Mouse (Mus musculus): ENCODE results near the gene Lrp1.
A peak's percentile ranks its signal among the peaks of the same experiment; 100 is the strongest.

Gene Lrp1

DNA sequence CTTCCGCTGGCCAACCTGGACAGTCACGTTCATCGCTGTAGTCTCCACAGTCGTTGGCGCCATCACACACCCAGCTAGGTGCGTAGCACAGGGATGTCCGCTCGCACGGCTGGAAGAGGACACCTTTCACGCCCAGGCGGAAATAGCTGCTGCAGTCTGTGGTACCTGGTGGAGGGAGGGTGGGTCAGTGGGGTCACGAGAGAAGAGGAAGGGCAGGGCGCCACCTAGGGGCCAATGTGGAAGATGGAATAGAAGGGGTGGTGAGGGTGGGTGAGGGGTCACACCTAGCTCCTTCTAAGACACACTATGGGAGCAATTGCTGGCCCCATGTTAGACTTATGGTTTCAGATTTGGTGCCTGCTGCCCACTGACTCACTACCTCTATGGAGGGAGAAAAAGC, 63.6 kb downstream of the Lrp1 start:
- DNase-seq (ENCODE audit: low read depth, low spot score), result no peak

- DNase-seq (ENCODE audit: low read depth, low spot score), result no peak
These were observed 65.2 kb downstream of the Lrp1 start for GRCm38 (mm10) chr10:127555703-127556102.

DNA sequence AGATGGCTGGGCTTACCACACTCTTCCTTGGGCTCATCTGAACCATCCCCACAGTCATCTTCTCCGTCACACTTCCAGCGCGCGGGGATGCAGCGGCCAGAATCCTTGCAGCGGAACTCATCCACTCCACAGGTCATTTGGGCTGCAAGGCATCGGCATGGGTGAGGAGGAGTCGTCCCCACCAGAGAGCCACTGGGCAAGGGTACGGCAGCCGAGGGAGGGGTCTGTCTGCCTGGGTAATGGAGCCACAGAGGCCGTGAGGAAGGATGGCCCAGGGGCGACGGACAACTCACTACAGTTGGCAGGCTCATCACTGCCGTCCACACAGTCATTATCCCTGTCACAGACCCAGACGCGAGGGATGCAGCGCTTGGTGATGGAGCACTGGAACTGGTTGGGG, 71.1 kb downstream of the Lrp1 start:
- no peak for DNase-seq (ENCODE audit: low read depth, low spot score)

- no peak for DNase-seq (ENCODE audit: low read depth, low spot score)
These were observed 72.7 kb downstream of the Lrp1 start for GRCm38 (mm10) chr10:127548236-127548635.

- no peak for DNase-seq (ENCODE audit: low read depth, low spot score)
These were observed 74.4 kb downstream of the Lrp1 start for GRCm38 (mm10) chr10:127546505-127546904.

GRCm38 (mm10) chr10:127544375-127544774, 76.6 kb downstream of the Lrp1 start:
- DNase-seq (ENCODE audit: low read depth, low spot score), result no peak

- DNase-seq (ENCODE audit: low read depth, low spot score), result no peak
These were observed 77.0 kb downstream of the Lrp1 start for GRCm38 (mm10) chr10:127543916-127544315.

DNA sequence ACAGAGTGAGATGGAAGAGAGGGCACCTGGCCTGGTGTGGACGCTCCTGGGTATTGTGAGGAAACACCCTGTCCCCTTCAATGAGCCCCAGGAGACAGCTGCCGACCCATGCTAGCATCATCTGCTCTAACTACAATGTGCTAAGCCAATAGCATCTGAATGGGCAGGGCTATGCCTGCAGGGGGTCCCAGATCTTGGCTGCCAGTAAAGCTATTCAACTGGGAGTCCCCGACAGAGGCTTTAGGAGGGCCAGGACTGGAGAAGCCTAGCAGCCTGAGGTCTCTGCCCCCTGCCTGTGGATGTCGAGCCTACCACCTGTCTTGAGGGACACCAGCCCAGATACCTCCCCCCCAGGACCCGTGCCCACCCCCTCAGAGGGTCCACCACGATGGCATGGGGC, 78.2 kb downstream of the Lrp1 start:
- DNase-seq (ENCODE audit: low read depth, low spot score), result no peak

- no peak for DNase-seq (ENCODE audit: low read depth, low spot score)
These were observed 78.9 kb downstream of the Lrp1 start for GRCm38 (mm10) chr10:127542084-127542483.

- DNase-seq (ENCODE audit: low read depth, low spot score), result no peak
These were observed 79.4 kb downstream of the Lrp1 start for GRCm38 (mm10) chr10:127541510-127541909.

- no peak for DNase-seq (ENCODE audit: low read depth, low spot score)
These were observed 82.9 kb downstream of the Lrp1 start for GRCm38 (mm10) chr10:127537854-127538583.

DNA sequence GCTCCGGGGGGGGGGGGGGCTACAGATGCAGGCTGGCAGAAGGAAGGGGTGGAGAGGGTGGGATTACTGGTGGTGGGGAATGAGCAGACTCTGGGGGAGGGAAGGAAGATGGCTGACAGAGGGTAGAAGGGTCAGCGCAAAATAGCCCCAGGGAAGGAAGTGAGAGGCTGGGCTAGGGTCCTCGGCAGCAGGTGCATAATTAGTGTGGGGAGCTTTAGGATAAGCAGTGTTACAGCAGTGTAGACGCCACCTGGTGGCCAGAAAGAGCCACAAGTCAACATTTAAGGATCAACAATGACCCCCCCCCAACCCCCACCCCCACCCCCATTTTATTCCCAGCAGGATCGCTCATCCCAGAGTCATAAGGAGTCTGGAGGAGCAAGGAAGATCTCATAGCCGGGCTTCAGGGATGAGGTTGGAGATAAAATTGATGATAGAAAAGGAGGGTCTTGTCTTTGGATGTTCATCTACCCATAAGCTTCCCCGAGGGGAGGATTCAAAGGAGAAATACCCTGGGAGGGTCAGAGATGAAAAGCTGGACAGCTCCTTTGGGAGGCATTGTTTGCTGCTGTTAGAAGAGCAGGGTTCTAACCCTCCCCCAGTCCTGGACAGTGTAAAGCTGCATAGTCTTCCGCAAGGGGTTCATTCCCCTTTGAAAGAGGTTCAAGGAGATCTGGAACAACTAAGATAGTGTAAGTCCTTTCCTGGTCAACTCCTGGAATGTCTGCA, 84.2 kb downstream of the Lrp1 start:
- no peak for DNase-seq (ENCODE audit: low read depth, low spot score)

DNA sequence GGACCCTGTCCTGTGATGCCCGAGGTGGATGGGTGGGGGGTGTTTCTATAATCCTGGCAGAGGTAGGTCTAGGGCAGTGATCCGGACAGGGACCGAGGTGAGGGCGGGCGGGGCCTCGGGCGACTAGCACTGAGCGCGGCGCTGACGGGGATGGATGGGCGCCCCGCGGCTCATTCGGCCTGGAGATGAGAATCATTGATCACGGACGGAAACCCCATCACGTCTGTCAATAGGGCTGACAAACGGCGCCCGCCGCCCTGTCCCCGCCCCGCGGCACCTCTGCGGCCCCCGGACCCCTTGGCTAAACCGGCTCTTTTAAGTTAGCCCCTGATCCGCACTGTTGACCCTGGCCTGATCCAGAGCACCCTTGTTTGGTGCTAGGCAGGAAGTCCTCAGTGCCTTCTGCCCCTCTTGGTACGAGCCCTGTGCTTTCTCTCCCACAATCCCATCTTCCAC, 86.0 kb downstream of the Lrp1 start:
- DNase-seq (ENCODE audit: low read depth, low spot score), result no peak

GRCm38 (mm10) chr10:127534036-127534928, 86.7 kb downstream of the Lrp1 start, which contains the start of gene Nxph4:
Gene Nxph4, minus strand, starts transcription at chr10:127534559.
- DNase-seq (ENCODE audit: low read depth, low spot score), result no peak

GRCm38 (mm10) chr10:127531548-127531947, 89.4 kb downstream of the Lrp1 start:
- no peak for DNase-seq (ENCODE audit: low read depth, low spot score)

DNA sequence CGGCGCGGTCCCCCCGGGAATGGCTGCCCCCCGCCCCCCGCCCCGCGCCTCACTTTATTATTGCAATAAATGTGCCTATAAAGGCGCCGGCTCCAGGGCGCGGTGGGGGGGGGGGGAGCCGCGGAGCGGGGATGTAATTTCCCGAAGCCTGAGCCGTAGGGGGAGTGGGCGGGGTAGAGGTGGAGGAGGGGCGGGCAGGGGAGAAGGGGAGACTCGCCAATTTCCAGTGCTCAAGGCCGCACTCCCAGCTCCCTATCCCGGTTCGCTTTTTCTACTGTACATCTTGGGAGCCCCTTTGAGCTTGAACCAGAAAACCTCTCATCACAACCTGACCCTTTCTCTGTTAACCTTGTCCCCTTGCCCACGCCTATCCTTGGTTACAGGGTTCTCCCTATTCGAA, 90.0 kb downstream of the Lrp1 start:
- DNase-seq (ENCODE audit: low read depth, low spot score), result no peak

DNA sequence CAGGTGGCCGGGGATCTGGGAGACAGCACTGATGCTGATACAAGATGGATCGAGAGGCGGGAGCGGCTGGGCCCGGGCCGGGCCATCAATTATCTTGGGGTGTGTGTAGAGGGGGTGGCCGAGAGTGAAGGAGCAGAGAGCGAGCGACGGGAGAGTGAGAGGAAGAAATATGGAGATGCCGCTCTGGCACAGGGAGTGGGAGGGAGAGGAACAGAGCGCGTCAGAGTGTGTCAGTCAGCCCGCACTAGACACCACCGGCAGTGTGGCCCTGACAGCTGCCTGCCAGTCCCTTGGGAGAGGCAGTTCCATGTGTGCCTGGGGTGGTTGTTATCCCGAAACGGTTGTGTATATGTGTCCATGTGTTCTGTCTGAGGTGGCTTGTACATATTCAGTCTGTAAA, 93.5 kb downstream of the Lrp1 start:
- DNase-seq (ENCODE audit: low read depth, low spot score), result no peak

GRCm38 (mm10) chr10:127526681-127527080, 94.3 kb downstream of the Lrp1 start:
- DNase-seq (ENCODE audit: low read depth, low spot score), result no peak

GRCm38 (mm10) chr10:127526048-127526447, 94.9 kb downstream of the Lrp1 start:
- DNase-seq (ENCODE audit: low read depth, low spot score), result no peak

DNA sequence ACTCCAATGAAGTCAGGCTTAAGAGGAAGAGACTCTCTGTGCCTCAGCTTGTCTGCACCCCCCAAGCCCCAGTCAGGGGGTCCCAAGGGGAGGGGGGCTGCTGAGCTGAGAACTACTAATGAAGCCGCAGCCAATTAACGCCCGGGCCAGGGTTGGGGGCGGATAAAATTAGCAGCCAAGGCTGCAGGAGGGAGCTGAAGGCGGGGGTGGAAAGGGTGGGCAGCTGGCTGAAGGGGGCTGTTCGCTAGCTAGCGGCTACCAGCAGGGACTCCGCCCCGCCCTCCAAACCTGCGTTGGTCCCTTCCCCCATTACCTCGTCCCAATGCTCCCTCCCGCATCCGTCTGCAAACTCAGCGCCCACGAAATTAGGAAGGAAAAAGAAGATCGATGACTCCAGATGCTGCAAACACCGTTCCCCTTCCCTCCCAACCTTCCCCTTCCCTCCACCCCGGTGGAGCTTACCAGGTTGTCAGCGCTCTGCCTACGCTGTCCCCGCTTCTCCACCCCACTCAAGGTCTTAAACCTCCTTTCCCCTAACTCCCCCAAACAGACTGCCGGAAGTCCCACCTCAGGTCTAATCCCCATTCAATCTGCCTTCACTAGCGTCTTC, 96.2 kb downstream of the Lrp1 start:
- no peak for DNase-seq (ENCODE audit: low read depth, low spot score)

DNA sequence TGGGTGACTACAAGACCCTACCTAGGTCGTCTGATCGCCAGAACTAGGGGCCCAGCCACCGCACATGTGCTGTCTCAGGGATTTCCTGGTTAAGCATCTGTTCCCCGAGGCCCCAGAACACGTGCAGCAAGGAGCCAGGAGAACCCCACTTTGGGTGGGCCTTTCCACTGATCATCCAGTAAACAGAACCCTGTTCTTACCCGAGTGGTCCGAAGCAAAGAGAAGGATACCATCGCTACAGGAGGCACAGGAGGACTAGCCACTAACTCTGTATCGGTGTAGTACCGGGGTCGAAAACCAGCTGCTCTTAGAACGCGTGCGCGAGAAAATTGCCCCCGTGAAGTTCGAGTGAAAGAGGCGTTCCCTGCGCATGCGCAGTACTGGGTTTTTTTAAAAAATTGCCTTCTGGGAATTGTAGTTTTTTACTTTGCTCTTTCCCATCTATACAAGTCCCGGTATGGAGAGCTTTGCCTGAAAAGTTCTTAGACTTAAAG, 98.8 kb downstream of the Lrp1 start, which contains the start of gene Shmt2:
Shmt2 (minus strand) TSS at position 357 of the 494 bp plus-strand sequence.
- DNase-seq (ENCODE audit: low read depth, low spot score), result peak; percentile 87
